Mouse (Mus musculus) frontal cortex, adult 2 months (tissue): ENCODE measurements at regions not wholly inside any gene's neighbourhood (a gene's known extent, or its start where the extent isn't known, plus 50 kb on each side); places are given as distances from the start of the nearest gene placed in this dataset.
A peak's percentile ranks its signal among the peaks of the same experiment; 100 is the strongest.

Experiments
- DNase-seq, 2 experiments: peaks; one replicate each; pipeline ENCODE4 v3.0.0; 2022; ENCODE audit warnings: low spot score in 1 of 2; ENCODE audit errors: extremely low spot score in 1 of 2

DNA sequence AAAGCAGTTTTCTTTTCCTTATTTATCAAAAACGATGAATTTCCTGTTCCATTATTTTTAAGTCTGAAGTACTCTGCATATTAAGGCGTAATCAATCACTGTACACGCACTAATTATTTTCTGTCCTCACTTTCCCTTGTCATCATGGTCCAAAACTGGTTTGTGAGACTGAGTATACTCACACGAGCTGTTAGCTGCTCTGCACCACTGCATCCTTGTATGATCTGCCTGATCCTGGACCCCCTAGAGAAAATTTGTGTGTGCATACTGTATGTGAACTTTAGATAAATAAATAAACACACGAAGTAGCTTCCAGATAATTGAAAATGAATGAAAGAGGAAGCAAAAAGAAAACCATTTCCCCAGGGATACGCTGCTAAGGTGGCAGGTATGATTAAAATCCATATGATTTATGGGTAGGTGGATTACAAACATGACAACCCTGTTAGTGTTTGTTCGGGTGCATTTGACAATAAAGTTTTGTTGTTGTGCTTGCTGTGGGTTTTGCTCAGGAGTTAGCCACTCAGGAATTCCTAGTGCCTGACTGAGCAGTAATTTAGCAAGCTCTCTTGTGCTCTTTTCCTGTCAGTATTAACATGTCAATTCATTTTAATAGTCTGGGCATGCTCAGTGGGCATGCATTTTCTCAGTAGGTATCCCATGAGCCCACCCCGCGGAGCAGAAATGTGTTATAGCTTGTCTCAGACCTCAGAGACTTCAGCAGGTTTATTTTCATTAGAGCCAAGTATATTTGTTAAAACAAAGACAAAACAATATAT is 666.6 kb upstream of the Zeb2 start:
- DNase-seq: no peak

- DNase-seq: no peak
These were observed 660.3 kb upstream of the Zeb2 start for GRCm38 (mm10) chr2:45777466-45777865.

- DNase-seq: no peak
These were observed 659.4 kb upstream of the Zeb2 start for GRCm38 (mm10) chr2:45776485-45777135.

DNA sequence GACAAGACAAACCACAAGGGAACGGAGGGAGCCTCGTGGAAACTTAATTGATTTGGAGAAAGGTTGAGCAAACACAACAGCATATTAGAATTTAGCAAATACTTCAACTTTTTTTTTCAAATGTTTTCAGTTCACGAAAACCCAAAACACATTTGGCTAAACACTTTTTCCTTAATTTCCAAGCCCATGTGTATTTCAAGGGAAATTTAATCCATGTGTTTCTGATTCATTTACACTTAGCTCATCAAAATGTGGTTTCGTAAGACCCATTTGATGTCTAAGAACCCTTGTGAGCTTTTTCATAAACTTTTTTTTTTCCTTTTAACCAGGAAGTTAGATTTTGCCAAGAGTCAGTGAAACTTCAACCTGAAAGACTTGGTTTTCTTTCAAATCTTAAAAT is 658.5 kb upstream of the Zeb2 start:
- no peak for DNase-seq

DNA sequence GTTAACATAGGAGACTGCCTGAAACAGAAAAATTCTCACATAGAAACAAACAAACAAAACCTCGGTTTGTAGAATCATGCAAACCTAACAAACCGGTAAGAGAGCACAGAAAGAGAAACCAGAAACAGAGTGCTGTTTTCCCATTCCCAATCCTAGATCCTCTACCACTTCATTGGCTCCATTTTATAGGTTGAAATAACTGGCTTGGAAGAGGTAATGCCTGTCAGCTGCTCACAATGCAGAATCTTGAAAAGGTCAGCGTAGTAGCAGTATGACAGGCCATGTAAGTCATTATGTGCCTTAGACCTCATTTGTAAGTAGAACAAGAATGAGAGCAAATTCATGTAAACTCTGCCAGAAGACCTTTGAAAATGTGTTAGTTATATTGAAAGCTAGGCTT is 657.2 kb upstream of the Zeb2 start:
- DNase-seq: no peak

DNA sequence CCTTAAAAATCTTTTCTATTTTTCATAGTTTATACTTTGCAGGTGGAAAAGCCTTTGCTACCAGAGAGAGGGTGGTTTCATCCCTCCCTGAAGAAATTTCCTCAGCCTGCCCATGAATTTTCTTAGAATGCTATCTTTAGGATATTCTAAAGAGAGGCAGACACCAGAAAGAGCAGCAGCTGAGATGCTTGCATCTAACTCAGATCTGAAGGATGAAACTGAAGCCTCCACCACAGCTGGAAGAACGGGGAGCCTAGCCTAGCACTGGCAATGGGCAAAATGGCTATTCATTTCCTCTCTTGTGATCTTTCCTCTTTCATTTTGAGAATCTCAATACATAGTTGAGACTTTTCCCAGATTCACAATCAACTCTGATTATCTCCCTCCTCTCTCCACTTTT is 640.0 kb upstream of the Zeb2 start:
- DNase-seq: peak; percentile 19 to 57

- no peak for DNase-seq
These were observed 639.2 kb upstream of the Zeb2 start for GRCm38 (mm10) chr2:45756395-45756794.

DNA sequence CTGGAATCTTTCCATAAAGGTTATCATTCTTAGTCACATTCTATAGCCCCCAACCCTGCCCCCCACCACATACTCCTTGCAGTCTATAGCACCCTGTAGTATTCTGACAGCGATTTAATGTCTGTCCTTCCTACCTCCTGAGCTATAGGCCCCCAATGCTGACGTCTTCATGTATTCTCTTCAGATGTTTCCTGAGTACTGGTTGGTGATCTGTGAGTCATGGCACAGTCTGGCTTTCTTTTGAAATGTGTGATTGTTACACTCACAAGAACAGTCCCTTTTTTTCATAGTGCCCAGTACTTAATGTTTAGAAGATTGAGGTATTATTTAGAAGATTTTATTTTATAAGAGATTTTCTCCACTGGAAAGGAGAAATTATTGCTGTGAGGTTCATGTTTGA is 634.6 kb upstream of the Zeb2 start:
- DNase-seq: no peak

GRCm38 (mm10) chr2:45749379-45749778 is 632.2 kb upstream of the Zeb2 start:
- DNase-seq: no peak

DNA sequence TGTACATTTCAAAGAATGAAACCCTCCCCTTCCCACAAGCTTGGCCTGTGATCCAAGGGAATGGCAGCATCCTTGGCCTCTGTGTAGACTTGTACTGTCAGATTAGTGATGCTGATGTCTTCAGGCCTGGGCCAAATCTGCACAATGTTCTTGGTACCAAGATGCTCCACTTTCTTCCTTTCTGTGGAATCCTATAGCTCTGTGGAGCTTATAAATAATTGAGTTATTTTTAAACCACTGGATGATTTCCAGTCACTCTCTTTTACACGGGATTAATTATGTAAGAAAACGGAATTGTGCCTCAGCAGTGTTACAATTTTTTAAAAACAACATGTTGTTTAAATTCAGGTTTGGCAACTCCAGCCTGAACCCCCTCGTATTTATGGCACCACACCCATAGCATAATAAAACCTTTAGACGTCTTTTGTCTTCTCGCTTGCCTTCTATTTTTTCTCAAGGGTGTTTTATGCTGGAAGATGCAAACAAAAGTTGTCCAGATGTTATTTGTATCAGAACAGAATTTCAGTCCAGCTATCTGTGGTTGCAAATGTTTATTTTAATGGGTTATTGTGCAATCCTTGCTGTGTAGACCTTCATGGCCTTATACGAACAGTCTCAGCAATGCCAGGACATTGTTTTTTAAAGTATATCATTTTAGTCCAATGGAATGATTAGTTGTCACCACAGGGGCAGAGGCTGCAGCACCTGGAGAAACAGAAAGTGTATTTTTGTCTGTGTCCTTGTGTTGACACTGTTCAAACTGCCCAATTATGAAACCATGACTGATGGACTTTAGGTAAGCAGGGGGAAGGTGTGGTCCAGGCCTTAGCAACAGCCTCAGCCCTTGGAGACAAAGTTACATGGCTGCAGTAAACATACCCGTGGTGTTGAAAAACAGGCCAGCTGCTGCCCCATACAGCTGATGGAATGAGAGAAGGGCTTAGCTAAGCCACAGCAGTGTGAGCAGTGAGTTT is 630.4 kb upstream of the Zeb2 start:
- no peak for DNase-seq

DNA sequence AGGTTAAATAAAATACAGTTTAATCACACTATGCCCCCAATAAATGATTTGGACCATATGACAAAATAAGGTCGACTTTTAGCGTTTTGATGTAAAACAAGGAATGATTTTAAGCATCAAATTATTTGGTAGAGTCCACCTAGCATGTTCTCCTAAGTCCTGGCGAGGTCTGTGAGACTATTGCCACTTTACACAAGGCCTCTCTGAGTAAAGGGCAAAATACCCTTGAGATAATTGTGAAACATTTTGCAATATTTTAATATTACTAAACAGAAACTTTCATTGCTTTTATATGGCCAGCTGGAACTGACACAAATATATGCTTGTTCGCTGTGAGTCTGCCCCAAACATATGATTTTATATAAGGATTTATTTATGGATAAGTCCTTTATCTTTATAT is 629.4 kb upstream of the Zeb2 start:
- DNase-seq: no peak

DNA sequence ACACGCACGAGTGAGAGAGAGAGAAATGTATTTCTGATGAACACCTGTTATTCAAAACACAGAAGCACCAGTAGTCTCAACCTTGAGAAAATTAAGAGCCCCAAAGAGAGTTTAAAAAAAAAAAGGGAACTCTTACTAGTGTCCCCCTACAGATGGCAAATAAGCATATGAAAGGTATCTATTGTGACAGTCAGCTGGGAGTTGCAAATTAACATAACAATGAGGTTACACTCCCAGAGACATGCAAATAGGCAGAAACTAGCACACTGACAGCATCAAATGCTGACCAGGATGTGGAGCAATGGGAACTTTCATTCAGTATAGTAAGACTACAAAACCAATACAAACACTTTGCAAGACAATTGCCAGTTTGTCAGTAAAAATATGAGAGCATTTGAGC is 619.1 kb upstream of the Zeb2 start:
- DNase-seq: no peak

DNA sequence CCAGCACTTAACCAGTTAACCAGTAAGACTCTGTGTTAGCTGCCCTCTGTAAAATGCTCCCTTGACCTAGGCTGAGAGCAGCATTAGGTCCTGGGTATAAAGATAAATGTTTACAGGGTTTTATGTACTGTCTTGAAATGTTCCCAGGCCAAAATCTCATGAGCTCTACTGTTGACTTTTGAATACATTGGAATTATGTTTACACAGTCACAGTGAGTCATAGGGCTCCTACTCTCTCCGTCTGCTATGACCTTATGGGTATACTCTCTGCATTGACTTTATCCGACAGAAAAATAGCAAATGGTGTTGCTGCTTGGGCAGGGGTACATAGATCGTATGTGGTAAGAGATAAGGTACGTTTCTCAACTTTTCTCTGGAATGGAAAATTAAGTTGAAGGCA is 596.8 kb upstream of the Zeb2 start:
- no peak for DNase-seq

DNA sequence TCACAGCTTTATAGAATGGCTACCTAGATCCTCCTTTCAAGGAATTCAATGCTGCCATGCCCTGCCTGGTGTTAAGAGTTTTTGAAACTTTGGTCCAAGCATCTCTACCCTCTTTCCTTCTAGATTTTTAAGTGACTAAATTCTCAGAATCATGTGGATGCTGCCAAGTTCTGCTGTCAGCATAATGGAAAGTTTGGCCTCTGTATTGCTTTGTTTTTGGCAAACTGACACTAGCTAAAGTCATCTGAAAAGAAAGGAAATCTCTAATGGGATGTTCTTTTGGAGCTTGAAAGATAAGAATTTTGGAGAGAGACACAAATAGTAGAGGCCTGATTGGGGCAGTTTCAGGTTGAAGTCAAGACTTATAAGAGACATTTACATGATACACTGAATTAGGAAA is 589.8 kb upstream of the Zeb2 start:
- DNase-seq: no peak

DNA sequence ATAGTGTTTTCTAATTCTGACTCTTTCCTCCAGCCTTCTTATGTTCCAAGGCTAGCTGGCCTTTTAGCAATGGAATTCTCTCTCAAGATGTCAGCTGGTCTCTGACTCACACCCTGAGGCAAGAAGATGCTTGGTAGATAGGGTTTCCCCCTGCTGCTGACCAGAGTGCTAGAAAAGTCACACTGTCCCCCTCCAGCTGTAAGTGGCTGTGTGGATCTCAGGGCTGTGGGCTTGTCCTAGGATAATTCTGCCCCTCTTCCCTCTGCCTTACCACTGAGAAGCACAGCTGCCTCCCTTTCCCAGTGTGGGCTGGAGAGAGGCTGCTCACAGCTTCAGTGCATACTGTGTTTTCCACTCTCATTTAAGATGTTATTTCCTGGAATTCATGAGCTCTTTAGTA is 585.3 kb upstream of the Zeb2 start:
- DNase-seq: peak in 1 of 2 experiments; percentile 8

GRCm38 (mm10) chr2:45700578-45700977 is 583.4 kb upstream of the Zeb2 start:
- no peak for DNase-seq

DNA sequence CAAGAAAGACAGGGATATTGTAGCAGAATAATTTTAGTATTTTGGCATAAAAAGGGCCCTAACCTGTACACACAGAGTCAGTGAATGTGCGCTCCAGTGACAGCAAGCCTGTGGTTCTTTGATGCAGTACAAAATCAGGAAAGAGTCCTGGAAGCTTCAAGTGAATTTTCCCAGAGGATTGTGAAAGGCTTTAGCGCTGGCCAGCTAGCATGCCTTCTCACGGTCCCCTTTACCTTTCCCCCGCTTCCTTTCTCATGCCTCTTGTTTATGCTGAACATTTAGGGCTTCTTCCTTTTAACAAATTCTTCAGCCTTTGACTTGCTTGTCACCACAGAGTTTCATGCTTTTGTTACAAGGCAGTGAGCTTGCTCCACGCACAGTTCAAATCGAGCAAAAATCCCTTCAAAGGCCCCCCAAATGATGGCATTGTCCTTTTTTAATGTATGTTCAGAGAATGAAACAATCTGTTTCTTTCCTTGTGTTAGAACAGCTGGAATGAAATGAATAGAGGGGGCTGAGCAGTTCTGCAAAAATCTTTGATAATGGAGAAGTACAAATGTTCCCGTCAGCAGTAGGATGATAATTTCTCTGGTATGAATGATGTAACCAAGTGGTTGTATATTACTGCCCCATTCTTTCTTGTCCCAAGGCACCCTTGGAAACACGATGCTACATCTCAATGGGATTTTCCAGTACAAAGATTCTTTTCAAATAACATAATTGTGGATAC is 576.3 kb upstream of the Zeb2 start:
- DNase-seq: no peak

- DNase-seq: no peak
These were observed 575.6 kb upstream of the Zeb2 start for GRCm38 (mm10) chr2:45692819-45693218.

GRCm38 (mm10) chr2:45688996-45689395 is 571.8 kb upstream of the Zeb2 start:
- DNase-seq: no peak

DNA sequence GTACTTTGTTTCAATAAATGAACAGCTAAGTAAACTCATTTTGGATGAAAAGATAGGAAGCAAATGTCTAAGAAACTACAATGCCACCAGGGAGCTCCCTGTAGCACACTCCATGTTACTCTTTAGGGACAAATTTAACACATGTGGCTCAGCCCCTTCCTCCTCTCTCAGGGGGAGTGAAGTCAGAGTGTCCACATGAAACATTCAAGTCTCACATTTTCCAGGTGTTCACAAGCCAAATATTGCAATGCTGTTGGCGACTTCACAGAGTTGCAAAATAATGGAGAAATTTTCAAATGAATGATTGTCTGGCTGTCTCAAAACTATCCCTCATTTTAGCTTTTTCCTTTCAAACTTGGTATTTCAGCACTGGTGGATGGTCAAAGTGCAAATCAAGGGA is 564.1 kb upstream of the Zeb2 start:
- DNase-seq: no peak
